Mouse (Mus musculus) kidney, postnatal 25 days (tissue): Measurements from ENCODE around the gene Snrk.

Experiments used
- DNase-seq, 2 experiments: peaks; one replicate each; pipeline ENCODE4 v3.0.0; 2021; ENCODE audit warnings: mixed read lengths in 2 of 2

Snrk gene

GRCm38 (mm10) chr9:122185953-122186352 lies 68.9 kb downstream of the Snrk start:
- DNase-seq, result no peak

- no peak for DNase-seq
Observed at GRCm38 (mm10) chr9:122186643-122187226, 69.7 kb downstream of the Snrk start.

GRCm38 (mm10) chr9:122187451-122187921 lies 70.4 kb downstream of the Snrk start:
- no peak for DNase-seq

DNA sequence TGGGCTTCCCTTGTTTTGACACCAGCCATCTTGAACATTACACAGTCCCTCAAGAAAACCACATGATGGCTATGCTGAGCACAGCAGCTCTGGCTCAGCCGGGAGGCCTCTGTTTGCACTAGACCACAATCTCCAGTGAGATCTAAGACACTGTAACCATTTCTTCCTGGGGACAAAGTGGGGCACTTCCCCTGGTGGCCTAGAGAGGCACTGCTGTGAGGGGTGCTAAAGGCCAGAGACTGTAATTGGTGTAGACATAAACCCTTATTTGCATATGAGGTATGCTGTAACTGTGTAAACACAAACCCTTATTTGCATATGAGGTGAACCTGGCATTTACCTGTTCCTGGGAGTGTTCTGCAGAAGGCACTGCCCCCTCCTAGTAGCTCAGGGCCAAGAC lies 71.7 kb downstream of the Snrk start:
- no peak for DNase-seq

DNA sequence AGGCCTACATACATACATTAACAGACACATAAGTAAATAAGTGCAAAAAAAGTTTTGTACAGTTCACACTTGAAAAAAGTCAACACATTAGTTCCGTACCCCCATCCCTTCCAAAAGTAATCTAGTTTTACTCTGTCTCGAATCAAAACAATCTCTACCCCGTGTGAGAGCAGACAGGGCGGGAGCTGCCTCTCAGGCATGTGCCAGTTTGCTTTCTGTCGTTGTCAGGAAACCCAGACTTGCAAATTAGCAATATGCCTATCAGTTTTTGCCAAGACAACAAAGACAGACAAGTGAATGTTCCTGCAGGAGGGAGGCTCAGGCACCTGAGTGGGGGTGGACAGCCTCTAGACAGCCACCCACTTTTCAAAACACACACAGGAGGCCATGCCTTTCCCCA lies 76.3 kb downstream of the Snrk start:
- no peak for DNase-seq

- DNase-seq, result no peak
Observed at GRCm38 (mm10) chr9:122193823-122194222, 76.8 kb downstream of the Snrk start.

DNA sequence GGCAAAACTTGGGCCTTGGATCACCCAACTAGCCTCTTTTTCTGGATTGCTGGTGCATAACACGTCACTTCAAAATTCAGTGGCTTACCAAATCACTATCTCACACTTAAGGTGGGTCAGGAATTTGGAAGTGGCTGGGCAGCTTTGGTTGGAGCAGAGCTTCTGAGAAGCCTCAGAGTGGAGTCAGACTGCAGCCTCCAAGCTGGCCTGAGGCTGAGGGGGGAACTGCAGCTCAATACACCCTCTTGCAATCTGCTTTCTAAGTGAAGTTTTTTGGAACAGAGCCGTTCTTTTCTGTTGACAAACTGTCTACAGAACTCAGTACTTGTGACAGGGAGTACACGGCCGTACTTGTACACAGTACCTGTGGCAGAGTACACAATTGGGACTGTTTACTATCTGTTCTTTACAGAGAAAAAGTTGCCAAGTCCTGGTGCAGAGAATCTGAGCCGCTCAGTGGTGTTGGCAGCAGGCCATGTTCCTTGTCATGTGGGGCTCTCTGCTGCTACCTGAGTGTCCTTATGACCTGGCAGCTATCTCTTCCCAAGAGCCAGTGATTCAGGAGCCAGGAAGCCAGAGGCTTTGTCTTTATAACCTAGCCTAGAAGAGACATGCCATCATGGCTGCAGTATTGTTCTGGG lies 78.1 kb downstream of the Snrk start:
- peak; percentile 73 to 80 for DNase-seq

DNA sequence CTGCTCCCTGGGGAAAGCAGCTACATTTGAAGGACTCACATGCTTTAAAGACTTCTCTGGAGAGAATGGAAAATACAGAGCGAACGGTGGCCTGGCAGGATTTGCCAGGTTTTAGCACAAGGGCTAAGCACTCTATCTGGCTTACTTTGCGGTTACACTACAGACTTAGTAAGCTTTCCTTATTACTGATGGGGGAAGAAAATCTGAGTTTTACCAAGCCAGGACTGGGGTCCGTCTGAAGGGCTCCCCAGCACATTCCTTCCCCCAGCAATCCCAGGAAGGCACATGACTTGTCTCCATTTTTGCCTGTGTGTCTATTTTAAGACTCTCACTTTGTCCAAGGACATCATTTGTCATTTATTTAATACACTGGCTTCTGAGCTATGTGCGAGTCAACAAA lies 80.0 kb downstream of the Snrk start:
- DNase-seq, result no peak

- no peak for DNase-seq
Observed at GRCm38 (mm10) chr9:122198621-122199020, 81.6 kb downstream of the Snrk start.

GRCm38 (mm10) chr9:122199253-122199652 lies 82.2 kb downstream of the Snrk start:
- peak; percentile 76 to 77 for DNase-seq

DNA sequence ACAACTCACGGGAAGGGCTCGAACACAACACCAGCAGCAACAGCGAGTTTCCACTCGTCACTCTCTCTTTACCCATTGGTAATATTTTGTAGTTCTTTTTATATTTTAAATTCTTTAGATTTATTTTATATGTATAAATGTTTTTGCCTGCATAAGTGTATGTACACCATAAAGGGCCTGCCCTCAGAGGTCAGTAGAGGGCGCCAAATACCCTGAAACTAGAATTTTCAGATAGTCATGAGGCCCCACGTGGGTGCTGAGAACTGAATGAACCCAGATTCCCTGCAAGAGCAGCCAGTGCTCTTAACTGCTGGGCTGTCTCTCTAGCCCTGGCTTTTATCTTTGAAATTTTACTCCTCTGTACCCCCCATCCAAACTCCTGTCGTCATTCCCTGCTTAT lies 87.4 kb downstream of the Snrk start:
- peak in 1 of 2 experiments; percentile 13 for DNase-seq

DNA sequence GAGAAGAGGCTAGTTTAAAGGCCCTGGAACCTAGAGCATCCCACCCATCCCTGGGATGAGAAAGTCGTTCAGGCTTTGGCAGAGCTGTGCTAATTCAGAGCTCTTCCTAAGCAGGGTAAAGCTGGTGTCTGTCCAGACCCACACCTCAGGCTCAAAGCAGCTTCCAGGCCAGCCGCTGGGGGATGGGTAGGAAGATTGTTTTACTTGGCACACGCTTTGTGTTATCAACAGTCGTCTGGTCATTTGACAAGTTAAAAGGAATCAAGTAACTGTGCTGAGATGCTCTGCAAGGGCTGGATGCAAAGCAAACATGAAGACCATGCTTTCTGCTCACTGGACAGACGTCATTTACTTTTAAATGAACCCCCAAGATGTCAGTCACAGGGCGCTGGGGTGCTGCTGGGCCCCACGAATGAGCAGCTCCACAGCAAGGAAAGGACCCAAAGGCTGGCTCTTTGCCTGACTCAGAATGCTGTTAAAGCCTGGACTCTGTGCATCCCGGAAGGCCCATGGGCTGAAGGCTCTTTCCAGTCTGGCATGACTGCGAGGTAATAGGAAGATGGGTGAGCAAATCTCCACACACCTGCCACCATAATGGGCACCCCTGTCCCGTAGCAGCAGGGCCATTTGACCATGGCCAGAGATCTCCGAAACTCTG lies 88.6 kb downstream of the Snrk start:
- DNase-seq, result peak in 1 of 2 experiments; percentile 34

GRCm38 (mm10) chr9:122208311-122208710 lies 91.2 kb downstream of the Snrk start:
- no peak for DNase-seq

GRCm38 (mm10) chr9:122215118-122215517 lies 98.1 kb downstream of the Snrk start:
- no peak for DNase-seq

- no peak for DNase-seq
Observed at GRCm38 (mm10) chr9:122216945-122217529, 100.0 kb downstream of the Snrk start.
